Mouse (Mus musculus) midbrain, postnatal 0 days (tissue): ENCODE results near the gene Cd22. TPM values are rescaled to one million over a fixed set of nuclear protein-coding genes. Genes with fewer than 3 reads are reported as not detected.
"Not testable (repeated sequence)": the region's sequence is repeated elsewhere in the genome, so short reads cannot be mapped to it uniquely, and the experiment has no call there.

Experiments used
- ATAC-seq: fragments of 200-750 bp; cut with Nextera tagmentation; 2 replicates; pipeline ENCODE4 v1.8.0; 2017; ENCODE audit warnings: moderate number of reproducible peaks, mild to moderate bottlenecking, moderate TSS enrichment, moderate library complexity; ENCODE audit not compliant: low FRiP score
- DNase-seq: peaks from one replicate; pipeline ENCODE4 v3.0.0-alpha.2; 2015; ENCODE audit warnings: low spot score
- H3K27ac ChIP-seq: fragments of 300-500 bp; sonication (generic); 2 replicates; pipeline ENCODE4 v1.5.1; 2014; ENCODE audit warnings: low read depth, mild to moderate bottlenecking, low read length, mixed read lengths
- H3K27me3 ChIP-seq: fragments of 300-500 bp; sonication (generic); 2 replicates; pipeline ENCODE4 v1.6.1; 2014; ENCODE audit warnings: low read length, control low read depth, mixed read lengths; ENCODE audit not compliant: insufficient read depth
- H3K36me3 ChIP-seq: fragments of 300-500 bp; sonication (generic); 2 replicates; pipeline ENCODE4 v1.6.1; 2014; ENCODE audit warnings: low read length, control low read depth, mixed read lengths; ENCODE audit not compliant: insufficient read depth
- H3K4me1 ChIP-seq: fragments of 300-500 bp; sonication (generic); 2 replicates; pipeline ENCODE4 v1.6.1; 2014; ENCODE audit warnings: mild to moderate bottlenecking, control low read depth, antibody characterized with exemption, low read length, mixed read lengths; ENCODE audit not compliant: insufficient read depth
- H3K4me2 ChIP-seq: fragments of 300-500 bp; sonication (generic); 2 replicates; pipeline ENCODE4 v1.6.1; 2014; ENCODE audit warnings: low read depth, mild to moderate bottlenecking, low read length, mixed read lengths; ENCODE audit not compliant: poor library complexity, severe bottlenecking
- H3K4me3 ChIP-seq: fragments of 300-500 bp; sonication (generic); 2 replicates; pipeline ENCODE4 v1.5.1; 2014; ENCODE audit warnings: low read depth, mild to moderate bottlenecking, low read length, moderate library complexity
- H3K9ac ChIP-seq: fragments of 300-500 bp; sonication (generic); replicated peaks from 2 replicates; pipeline ENCODE4 v1.6.1; 2014; ENCODE audit warnings: mild to moderate bottlenecking, low read length, moderate library complexity, mixed read lengths; ENCODE audit not compliant: poor library complexity, severe bottlenecking
- H3K9me3 ChIP-seq: fragments of 300-500 bp; sonication (generic); 2 replicates; pipeline ENCODE4 v1.6.1; 2016; ENCODE audit warnings: low read length, control low read depth
- CTCF ChIP-seq: IDR thresholded peaks from 2 replicates; pipeline ENCODE4 v1.5.1; 2016; ENCODE audit warnings: antibody characterized with exemption, mild to moderate bottlenecking
- WGBS: fragments of 180-500 bp; shearing (Covaris S2); extraction: QIAGEN DNeasy Blood & Tissue Kit; methylation state at CpG from one replicate; pipeline ENCODE4 v1.1.7; 2014; 5-methylcytosine and 5-hydroxymethylcytosine counted together
- polyA plus RNA-seq: library from polyadenylated mRNA; unstranded; fragments of >200 nt; fragmentation: Nextera tagmentation; extraction: Ambion mirVana; gene quantifications from 2 replicates; pipeline ENCODE4 v1.2.1, GENCODE M21; 2015
- total RNA-seq: library from RNA; depleted of rRNA; stranded (reverse); fragments of >200 nt; gene quantifications from 2 replicates; pipeline ENCODE4 v1.2.3, GENCODE M21; 2014; rRNA removed

The Cd22 gene
- total RNA-seq (0.24 and 0.71 TPM in 2 replicates), polyA plus RNA-seq (0.06 and 0.16 TPM in 2 replicates)

DNA sequence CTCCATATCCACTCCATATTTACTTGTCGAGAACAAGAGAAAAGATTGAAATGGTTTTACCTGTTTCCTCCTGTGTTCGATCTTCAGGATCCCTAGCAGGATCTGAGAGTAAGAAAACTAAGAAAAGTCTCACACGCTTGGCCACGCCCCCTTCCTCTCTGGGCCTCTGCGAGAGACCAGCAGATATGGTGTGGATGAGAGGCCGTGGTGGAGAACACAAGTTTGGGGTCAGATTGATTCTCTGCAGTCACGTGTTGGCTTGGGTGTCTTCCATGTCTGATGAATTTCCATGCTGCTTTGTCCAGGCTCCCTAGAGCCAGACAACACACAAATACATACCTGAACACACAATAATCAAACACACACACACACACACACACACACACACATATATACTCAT lies at the start of gene Cd22:
TSS of gene Cd22 (minus strand) at position 167 of the 400 bp plus-strand sequence.
- 74% methylated on average over 7 of the region's 7 CpGs for WGBS
- Histone ChIP-seq H3K27me3 (no peaks in the 10 kb centered on the region), H3K9ac (no peak within 1 kb of the TSS), H3K4me3 (no peak within 1 kb of the TSS), H3K9me3 (no peaks in the 10 kb centered on the region), H3K36me3 (no peaks in the 10 kb centered on the region), H3K27ac (no peak within 1 kb of the TSS), H3K4me2 (no peak within 1 kb of the TSS), H3K4me1 (no peaks in the 10 kb centered on the region)
- ATAC-seq: no peak
- DNase-seq: no peak
- no peak for TF ChIP-seq CTCF

DNA sequence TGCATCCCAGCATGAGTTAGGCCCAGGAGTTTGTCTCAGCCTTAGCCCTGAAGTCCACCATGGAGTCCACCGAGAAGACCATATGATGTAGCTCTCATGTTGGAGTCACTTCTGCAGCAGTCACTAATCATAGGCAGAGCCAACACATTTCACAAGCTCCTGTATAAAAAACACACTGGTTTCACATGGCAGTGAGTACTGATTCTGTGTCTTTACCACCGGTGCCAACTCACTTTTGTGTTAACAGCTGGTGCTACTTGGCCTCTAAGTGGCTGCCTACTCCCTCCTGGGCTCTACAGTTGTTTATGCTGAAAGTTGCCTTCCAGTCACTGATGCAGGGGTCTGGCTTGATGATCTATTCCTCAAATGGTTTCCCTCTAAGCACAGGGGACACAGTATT lies 44.4 kb upstream of the Cd22 start, which contains the start of gene Hamp2:
TSS of gene Hamp2 (minus strand) at position 101 of the 400 bp plus-strand sequence.
- H3K4me3 ChIP-seq, H3K9me3 ChIP-seq, DNase-seq, H3K4me1 ChIP-seq, H3K4me2 ChIP-seq, H3K9ac ChIP-seq, H3K27me3 ChIP-seq, H3K36me3 ChIP-seq, ATAC-seq, H3K27ac ChIP-seq: not testable (repeated sequence)
- 77% methylated on average over 2 of the region's 2 CpGs for WGBS

DNA sequence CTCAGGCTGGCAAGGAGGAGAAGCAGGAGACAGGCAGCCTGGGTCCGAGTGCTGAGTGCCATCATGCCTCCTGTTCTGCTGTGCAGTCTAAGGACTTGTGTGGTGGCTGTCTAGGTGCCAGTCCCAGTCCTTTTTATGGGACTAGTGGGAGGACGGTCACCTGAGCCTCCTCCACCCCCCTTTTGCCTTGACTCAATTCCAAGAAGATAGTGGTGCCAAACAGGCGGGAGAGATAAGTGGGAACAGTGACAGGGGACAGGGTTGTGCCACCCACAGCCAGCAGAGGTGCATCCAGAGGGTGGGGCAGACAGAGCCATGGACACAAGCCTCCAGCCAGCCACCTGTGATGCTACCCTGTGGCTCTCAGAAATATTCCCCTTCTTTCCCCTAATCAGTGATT lies 43.9 kb upstream of the Cd22 start:
- no peak for ATAC-seq
- no peak overlapping the region for H3K4me2 ChIP-seq
- no peaks in the 10 kb centered on the region for H3K9me3 ChIP-seq
- no peaks in the 10 kb centered on the region for H3K4me1 ChIP-seq
- H3K36me3 ChIP-seq: no peaks in the 10 kb centered on the region
- WGBS: 59% methylated on average over 3 of the region's 3 CpGs
- no peak for DNase-seq
- no peak for TF ChIP-seq CTCF
- no peak overlapping the region for H3K9ac ChIP-seq
- no peak overlapping the region for H3K4me3 ChIP-seq
- no peak overlapping the region for H3K27ac ChIP-seq
- no peaks in the 10 kb centered on the region for H3K27me3 ChIP-seq

DNA sequence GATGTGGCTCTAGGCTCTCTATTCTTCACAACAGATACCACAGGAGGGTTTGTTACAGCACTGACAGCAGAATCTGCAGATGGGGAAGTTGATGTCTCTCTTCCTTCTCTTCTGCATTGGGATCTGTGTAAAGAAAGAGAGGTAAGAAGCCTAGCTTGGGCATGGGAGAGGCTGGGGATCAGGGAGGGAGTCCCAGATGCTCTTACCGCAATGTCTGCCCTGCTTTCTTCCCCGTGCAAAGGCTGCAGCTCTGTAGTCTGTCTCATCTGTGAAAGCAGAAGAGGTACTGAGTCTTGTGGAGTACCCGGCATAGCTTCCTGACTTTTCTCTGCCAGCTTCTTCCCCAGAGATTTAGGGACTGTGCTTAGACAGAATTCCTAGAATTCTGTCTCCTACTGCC lies 42.3 kb upstream of the Cd22 start:
- DNase-seq, H3K9ac ChIP-seq, H3K36me3 ChIP-seq, H3K4me3 ChIP-seq, H3K27me3 ChIP-seq, ATAC-seq, H3K4me2 ChIP-seq, H3K4me1 ChIP-seq, H3K9me3 ChIP-seq, H3K27ac ChIP-seq: not testable (repeated sequence)
- 58% methylated on average over 3 of the region's 3 CpGs for WGBS

DNA sequence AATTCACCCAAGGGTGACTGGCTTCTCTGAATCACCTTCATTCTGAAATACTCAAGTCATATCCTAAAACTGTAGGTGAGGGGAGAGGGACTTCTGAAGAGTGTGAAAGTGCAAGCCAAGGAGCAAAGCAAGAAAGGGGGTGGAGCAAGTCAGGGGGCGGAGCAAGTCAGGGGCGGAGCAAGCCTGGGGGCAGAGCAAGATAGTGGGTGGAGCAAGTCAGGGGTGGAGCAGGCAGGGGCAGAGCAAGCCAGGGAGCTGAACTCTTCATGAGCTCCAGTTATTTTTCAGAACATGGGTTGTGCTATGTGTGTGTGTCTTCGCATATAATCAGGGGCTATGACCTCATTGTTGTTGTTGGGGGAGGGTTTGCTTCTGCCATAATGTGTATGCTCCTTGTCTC lies 40.1 kb upstream of the Cd22 start:
- no peaks in the 10 kb centered on the region for H3K27me3 ChIP-seq
- ATAC-seq (no peak), DNase-seq (no peak)
- TF ChIP-seq CTCF: no peak
- WGBS: 56% methylated on average over 3 of the region's 3 CpGs
- H3K4me1 ChIP-seq: no peaks in the 10 kb centered on the region
- H3K36me3 ChIP-seq: no peaks in the 10 kb centered on the region
- no peak overlapping the region for H3K4me3 ChIP-seq
- no peak overlapping the region for H3K4me2 ChIP-seq
- H3K9ac ChIP-seq: no peak overlapping the region
- no peaks in the 10 kb centered on the region for H3K9me3 ChIP-seq
- H3K27ac ChIP-seq: no peak overlapping the region

DNA sequence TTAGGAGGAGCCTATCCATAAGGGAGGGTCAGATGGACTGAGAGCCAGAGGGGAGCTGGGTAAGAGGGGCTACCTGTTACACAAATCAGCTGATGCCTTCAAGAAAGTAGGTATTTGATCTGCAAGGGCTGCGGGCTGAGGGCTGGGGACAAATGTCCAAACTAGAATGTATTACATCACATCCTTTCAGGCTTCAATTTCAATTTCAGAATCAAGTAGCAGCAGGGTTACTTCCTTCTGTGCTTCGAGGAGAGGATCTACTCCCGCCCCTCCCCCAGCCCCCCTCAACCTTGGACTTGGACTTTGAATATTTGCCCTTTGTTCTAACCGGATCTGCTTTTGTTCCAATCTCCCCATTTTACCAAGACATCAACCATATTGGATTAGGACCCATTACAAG lies 37.1 kb upstream of the Cd22 start:
- Histone ChIP-seq H3K9me3 (no peaks in the 10 kb centered on the region), H3K4me2 (no peak overlapping the region), H3K27ac (no peak overlapping the region), H3K27me3 (no peaks in the 10 kb centered on the region), H3K9ac (no peak overlapping the region), H3K4me1 (no peaks in the 10 kb centered on the region), H3K36me3 (no peaks in the 10 kb centered on the region), H3K4me3 (no peak overlapping the region)
- no peak for TF ChIP-seq CTCF
- no peak for DNase-seq
- 42% methylated on average over 4 of the region's 4 CpGs for WGBS
- ATAC-seq: no peak
